Mouse (Mus musculus): ENCODE data around the gene Grin3b.

GRCm38 (mm10) chr10:80022806-80023205 lies 52.3 kb downstream of the Grin3b start:
- no peak for TF ChIP-seq CTCF (IDR thresholded peaks at IDR 0.05; ENCODE audit: insufficient read depth, low read length)
- TF ChIP-seq POLR2A (IDR thresholded peaks at IDR 0.05; ENCODE audit: borderline replicate concordance, extremely low read depth, low read depth, low read length) = no peak
